Mouse (Mus musculus) hindbrain, embryonic 12.5 days (tissue): ENCODE measurements at regions not wholly inside any gene's neighbourhood (a gene's known extent, or its start where the extent isn't known, plus 50 kb on each side); places are given as distances from the start of the nearest gene placed in this dataset.

Experiments used
- ATAC-seq: fragments of 200-750 bp; cut with Nextera tagmentation; 2 replicates; pipeline ENCODE4 v1.8.0; 2017; ENCODE audit warnings: moderate TSS enrichment; ENCODE audit not compliant: low FRiP score
- H3K27ac ChIP-seq: fragments of 300-500 bp; sonication (generic); 2 replicates; pipeline ENCODE4 v1.5.1; 2016; ENCODE audit warnings: mild to moderate bottlenecking
- H3K27me3 ChIP-seq: fragments of 300-500 bp; sonication (generic); 2 replicates; pipeline ENCODE4 v1.6.1; 2016; ENCODE audit warnings: mild to moderate bottlenecking
- H3K36me3 ChIP-seq: fragments of 300-500 bp; sonication (generic); 2 replicates; pipeline ENCODE4 v1.6.1; 2016; ENCODE audit warnings: mild to moderate bottlenecking
- H3K4me1 ChIP-seq: fragments of 300-500 bp; sonication (generic); 2 replicates; pipeline ENCODE4 v1.6.1; 2016
- H3K4me2 ChIP-seq: fragments of 300-500 bp; sonication (generic); replicated peaks from 2 replicates; pipeline ENCODE4 v1.6.1; 2016; ENCODE audit warnings: mild to moderate bottlenecking
- H3K4me3 ChIP-seq: fragments of 300-500 bp; sonication (generic); 2 replicates; pipeline ENCODE4 v1.5.1; 2016; ENCODE audit warnings: mild to moderate bottlenecking
- H3K9ac ChIP-seq: fragments of 300-500 bp; sonication (generic); 2 replicates; pipeline ENCODE4 v1.6.1; 2016; ENCODE audit warnings: mild to moderate bottlenecking, moderate library complexity
- H3K9me3 ChIP-seq: fragments of 300-500 bp; sonication (generic); replicated peaks from 2 replicates; pipeline ENCODE4 v1.6.1; 2016; ENCODE audit warnings: mild to moderate bottlenecking
- WGBS: fragments of 180-500 bp; shearing (Covaris S2); methylation state at CpG from one replicate; pipeline ENCODE4 v1.1.7; 2016; 5-methylcytosine and 5-hydroxymethylcytosine counted together

GRCm38 (mm10) chr10:67623338-67623737 is 74.6 kb upstream of the Ado start:
- no peak overlapping the region for H3K4me2 ChIP-seq
- 88% methylated on average over 12 of the region's 12 CpGs for WGBS
- H3K4me1 ChIP-seq = no peaks in the 10 kb centered on the region
- no peak for ATAC-seq
- H3K36me3 ChIP-seq = no peaks in the 10 kb centered on the region
- H3K4me3 ChIP-seq = no peak overlapping the region
- no peaks in the 10 kb centered on the region for H3K27me3 ChIP-seq
- no peaks in the 10 kb centered on the region for H3K9me3 ChIP-seq
- no peak overlapping the region for H3K27ac ChIP-seq
- H3K9ac ChIP-seq = no peak overlapping the region

DNA sequence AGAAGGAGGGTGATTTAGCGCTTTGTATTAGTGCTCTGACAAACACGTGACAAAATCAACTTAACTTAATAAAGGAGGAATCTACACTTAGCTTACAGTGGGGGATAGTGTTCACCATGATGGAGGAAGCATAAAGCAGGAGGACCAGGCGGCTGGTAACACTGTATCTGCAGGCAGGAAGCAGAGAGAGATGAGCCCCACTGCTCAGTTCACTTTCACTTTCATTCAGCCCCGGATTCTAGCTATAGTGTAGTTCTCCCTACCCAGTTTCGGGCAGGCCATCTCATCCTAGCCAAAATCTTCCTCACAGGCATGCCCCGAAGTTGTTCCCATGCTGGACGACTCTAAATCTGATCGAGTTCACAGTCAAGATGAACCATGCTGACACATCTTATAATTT is 71.3 kb upstream of the Ado start:
- H3K9me3 ChIP-seq = no peaks in the 10 kb centered on the region
- WGBS = 86% methylated on average over 8 of the region's 8 CpGs
- no peak overlapping the region for H3K9ac ChIP-seq
- no peak for ATAC-seq
- no peaks in the 10 kb centered on the region for H3K27me3 ChIP-seq
- H3K36me3 ChIP-seq = no peaks in the 10 kb centered on the region
- no peak overlapping the region for H3K27ac ChIP-seq
- no peaks in the 10 kb centered on the region for H3K4me1 ChIP-seq
- no peak overlapping the region for H3K4me2 ChIP-seq
- H3K4me3 ChIP-seq = no peak overlapping the region

GRCm38 (mm10) chr10:67618112-67618511 is 69.4 kb upstream of the Ado start:
- Histone ChIP-seq H3K4me3 (no peak overlapping the region), H3K36me3 (no peaks in the 10 kb centered on the region), H3K27me3 (no peaks in the 10 kb centered on the region), H3K9ac (no peak overlapping the region), H3K9me3 (no peaks in the 10 kb centered on the region), H3K4me1 (no peaks in the 10 kb centered on the region), H3K27ac (no peak overlapping the region), H3K4me2 (no peak overlapping the region)
- ATAC-seq = no peak
- 77% methylated on average over 5 of the region's 5 CpGs for WGBS

DNA sequence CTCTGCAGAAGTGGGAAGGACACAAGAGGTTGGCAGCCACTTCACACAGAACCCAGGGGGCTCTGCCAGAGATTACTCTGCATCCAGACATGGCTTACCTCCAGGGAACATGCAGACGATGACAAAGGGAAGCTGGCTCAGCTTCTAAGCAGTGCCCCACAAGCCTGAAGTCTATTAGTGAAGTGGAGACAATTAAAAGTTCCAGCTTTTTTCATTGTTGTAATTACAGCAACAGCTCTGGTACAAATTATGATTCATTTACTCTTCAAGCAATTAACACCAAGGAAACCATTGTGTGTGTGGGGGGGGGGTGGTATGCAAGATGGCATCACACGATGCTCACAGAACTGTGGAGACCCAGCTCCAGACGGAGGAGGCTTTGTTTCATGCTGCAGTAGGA is 66.3 kb upstream of the Ado start:
- no peak for ATAC-seq
- Histone ChIP-seq H3K9me3 (no peaks in the 10 kb centered on the region), H3K4me1 (no peaks in the 10 kb centered on the region), H3K4me2 (no peak overlapping the region), H3K27me3 (no peaks in the 10 kb centered on the region), H3K27ac (no peak overlapping the region), H3K4me3 (no peak overlapping the region), H3K36me3 (no peaks in the 10 kb centered on the region), H3K9ac (no peak overlapping the region)
- 81% methylated on average over 3 of the region's 3 CpGs for WGBS

- H3K9ac ChIP-seq = no peak overlapping the region
- H3K9me3 ChIP-seq = no peaks in the 10 kb centered on the region
- no peak overlapping the region for H3K4me3 ChIP-seq
- no peak overlapping the region for H3K4me2 ChIP-seq
- H3K27ac ChIP-seq = no peak overlapping the region
- no peaks in the 10 kb centered on the region for H3K36me3 ChIP-seq
- ATAC-seq = no peak
- no peaks in the 10 kb centered on the region for H3K27me3 ChIP-seq
- H3K4me1 ChIP-seq = no peaks in the 10 kb centered on the region
- 89% methylated on average over 6 of the region's 6 CpGs for WGBS
Observed at GRCm38 (mm10) chr10:67610689-67611088, 61.9 kb upstream of the Ado start.

DNA sequence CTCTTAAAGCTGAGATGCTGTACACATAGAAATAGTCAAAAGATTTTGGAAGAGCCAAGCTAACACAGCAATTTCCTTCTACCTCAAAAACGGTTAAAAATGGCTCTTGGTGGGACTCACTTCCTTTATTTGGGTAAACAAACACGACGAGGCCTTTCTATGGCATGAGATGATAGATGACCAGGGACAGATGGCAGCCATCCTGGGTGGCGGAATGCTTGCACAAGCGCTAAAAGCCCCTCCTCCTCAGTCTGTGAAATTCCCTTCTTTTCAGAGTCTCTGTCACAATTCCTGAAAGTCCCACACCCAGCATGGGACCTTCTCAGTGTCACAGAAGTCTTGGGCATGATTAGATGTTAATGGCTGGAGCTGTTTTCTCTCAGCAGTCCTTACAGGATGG is 59.3 kb upstream of the Ado start:
- Histone ChIP-seq H3K27me3 (no peaks in the 10 kb centered on the region), H3K4me1 (no peaks in the 10 kb centered on the region), H3K36me3 (no peaks in the 10 kb centered on the region), H3K4me2 (no peak overlapping the region), H3K9ac (no peak overlapping the region), H3K9me3 (no peaks in the 10 kb centered on the region), H3K27ac (no peak overlapping the region), H3K4me3 (no peak overlapping the region)
- ATAC-seq = no peak
- 42% methylated on average over 5 of the region's 5 CpGs for WGBS

- Histone ChIP-seq H3K4me1 (no peaks in the 10 kb centered on the region), H3K9me3 (no peaks in the 10 kb centered on the region), H3K36me3 (no peaks in the 10 kb centered on the region), H3K9ac (no peak overlapping the region), H3K4me2 (no peak overlapping the region), H3K27ac (no peak overlapping the region), H3K4me3 (no peak overlapping the region), H3K27me3 (no peaks in the 10 kb centered on the region)
- 66% methylated on average over 8 of the region's 9 CpGs for WGBS
- ATAC-seq = no peak
Observed at GRCm38 (mm10) chr10:67607297-67608032, 58.7 kb upstream of the Ado start.

DNA sequence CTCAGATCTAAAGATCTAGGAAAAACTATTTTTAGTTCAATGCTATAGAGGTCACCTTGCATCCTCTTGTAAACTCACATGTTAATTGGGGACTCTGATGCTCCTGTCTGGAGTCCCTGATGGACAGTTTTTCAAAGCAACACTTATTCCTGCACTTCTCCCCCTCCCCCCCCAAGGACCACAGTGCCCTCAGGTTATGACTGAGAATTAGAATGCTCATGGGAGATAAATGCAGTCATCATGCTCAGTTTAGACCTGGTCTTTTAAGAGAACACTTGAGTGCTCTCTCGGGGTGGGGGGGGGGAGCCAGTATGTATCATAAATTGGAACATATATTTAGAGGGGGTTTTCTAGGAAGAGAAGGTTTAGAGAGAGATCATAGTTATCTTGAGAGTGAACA is 58.0 kb upstream of the Ado start:
- Histone ChIP-seq H3K9me3 (no peaks in the 10 kb centered on the region), H3K4me2 (no peak overlapping the region), H3K4me3 (no peak overlapping the region), H3K27me3 (no peaks in the 10 kb centered on the region), H3K9ac (no peak overlapping the region), H3K36me3 (no peaks in the 10 kb centered on the region), H3K27ac (no peak overlapping the region), H3K4me1 (no peaks in the 10 kb centered on the region)
- ATAC-seq = no peak
- 81% methylated on average over 1 of the region's 1 CpGs for WGBS

GRCm38 (mm10) chr10:67599390-67599789 is 50.6 kb upstream of the Ado start:
- Histone ChIP-seq H3K27ac (no peak overlapping the region), H3K9me3 (no peaks in the 10 kb centered on the region), H3K4me2 (no peak overlapping the region), H3K4me1 (no peaks in the 10 kb centered on the region), H3K36me3 (no peaks in the 10 kb centered on the region), H3K27me3 (no peaks in the 10 kb centered on the region), H3K9ac (no peak overlapping the region), H3K4me3 (no peak overlapping the region)
- no peak for ATAC-seq
- 97% methylated on average over 7 of the region's 7 CpGs for WGBS

- Histone ChIP-seq H3K36me3 (no peaks in the 10 kb centered on the region), H3K27ac (no peak overlapping the region), H3K9me3 (no peaks in the 10 kb centered on the region), H3K4me1 (no peaks in the 10 kb centered on the region), H3K27me3 (no peaks in the 10 kb centered on the region), H3K4me2 (no peak overlapping the region), H3K9ac (no peak overlapping the region), H3K4me3 (no peak overlapping the region)
- ATAC-seq = no peak
- 82% methylated on average over 7 of the region's 7 CpGs for WGBS
Observed at GRCm38 (mm10) chr10:67598590-67599047, 49.9 kb upstream of the Ado start.
